Mouse (Mus musculus) splenic B cell, adult 2 months (primary cell): ENCODE measurements around the gene Dido1.

Experiments
- DNase-seq: peaks from one replicate; pipeline ENCODE4 v3.0.0-alpha.2; 2011; ENCODE audit warnings: low read depth, low spot score
- H3K27me3 ChIP-seq: 2 replicates; pipeline ENCODE4 v1.6.1; 2012; ENCODE audit warnings: mild to moderate bottlenecking, low read length, moderate library complexity, mixed read lengths; ENCODE audit not compliant: control insufficient read depth, poor library complexity, insufficient read depth, severe bottlenecking
- H3K36me3 ChIP-seq: 2 replicates; pipeline ENCODE4 v1.6.1; 2012; ENCODE audit warnings: mild to moderate bottlenecking, low read length, moderate library complexity, mixed read lengths; ENCODE audit not compliant: control insufficient read depth, poor library complexity, insufficient read depth, severe bottlenecking

Gene Dido1

DNA sequence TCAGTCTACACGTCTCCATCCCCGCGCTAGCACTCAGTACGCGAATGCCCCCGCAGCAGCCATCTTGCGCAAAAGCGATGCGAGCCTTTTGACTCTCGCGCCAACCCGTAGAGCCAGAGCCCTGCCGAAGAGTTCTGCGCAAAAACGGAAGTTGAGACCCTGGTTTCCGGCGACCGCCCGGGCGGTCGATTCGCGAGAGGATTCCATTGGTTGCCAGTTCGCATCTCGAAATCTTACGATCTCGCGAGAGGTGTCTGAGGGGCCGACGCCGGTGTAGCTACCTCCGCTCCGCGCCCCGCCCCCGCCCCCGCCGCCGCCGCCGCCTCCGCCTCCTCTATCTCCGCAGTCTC, at the start of gene Dido1, which contains the start of gene Gid8:
Dido1 (minus strand) TSS at position 77 of the 350 bp plus-strand sequence.
Gid8 (plus strand) TSS at position 195 of the 350 bp plus-strand sequence.
- Histone ChIP-seq H3K36me3 (peaks cover 10% of the 10 kb centered on the region), H3K27me3 (no peaks in the 10 kb centered on the region)
- peak; percentile 99 for DNase-seq

DNA sequence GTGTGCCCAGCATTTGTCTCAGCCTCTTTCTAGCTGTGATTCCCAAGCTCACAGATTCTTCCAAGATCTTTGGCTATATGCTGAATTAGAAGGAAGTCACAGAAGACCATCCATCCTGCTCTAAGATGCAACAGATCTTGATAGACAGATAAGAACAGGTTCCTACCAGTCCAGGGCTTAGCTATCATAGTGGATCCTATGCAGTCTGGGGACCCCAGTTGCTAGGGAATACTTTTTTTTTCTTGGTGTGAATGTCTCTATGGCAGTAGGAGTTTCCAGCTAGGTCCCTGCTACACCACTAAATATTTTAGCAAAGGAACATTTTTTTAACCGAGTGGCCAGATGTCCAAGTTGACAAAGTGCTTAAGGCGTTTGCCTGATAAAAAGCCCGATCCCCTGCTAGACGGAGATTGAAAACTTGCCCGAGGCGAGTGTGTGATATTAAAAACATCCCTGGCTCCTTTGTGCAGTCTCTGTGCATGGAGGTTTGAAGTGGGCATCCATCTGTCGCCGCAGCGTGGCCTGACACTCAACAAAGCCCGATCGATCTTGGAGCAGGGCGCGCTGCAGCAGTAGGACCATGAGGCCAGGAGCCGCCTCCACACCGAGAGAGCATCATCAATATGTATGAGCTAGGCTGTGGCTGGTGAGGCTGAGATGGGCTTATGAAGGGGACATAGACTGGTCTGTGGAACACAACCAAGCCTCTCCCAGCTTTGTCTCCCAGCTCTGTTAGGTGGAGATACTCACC, 48.9 kb upstream of the Dido1 start:
- no peaks in the 10 kb centered on the region for H3K27me3 ChIP-seq
- no peak for DNase-seq
- no peaks in the 10 kb centered on the region for H3K36me3 ChIP-seq

DNA sequence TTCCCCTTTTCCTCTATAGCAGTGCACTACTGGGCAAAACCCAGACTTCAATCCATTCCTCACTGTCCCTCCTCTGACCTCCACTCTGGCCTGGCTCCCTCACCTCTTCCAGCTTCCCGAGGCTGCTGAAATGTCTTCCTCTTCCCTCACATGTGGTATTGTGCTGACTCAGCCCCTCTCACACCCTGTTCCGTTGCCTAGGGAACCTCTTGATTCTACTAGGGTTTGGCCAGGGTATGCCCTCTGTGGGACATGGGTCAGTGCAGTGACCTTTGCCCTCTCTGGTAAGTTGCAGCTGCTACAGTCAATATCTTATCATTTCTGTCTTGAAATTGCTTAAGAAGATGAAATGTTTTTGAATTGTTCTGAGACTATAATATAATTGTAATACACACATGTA, 47.0 kb upstream of the Dido1 start:
- no peaks in the 10 kb centered on the region for H3K36me3 ChIP-seq
- H3K27me3 ChIP-seq: no peaks in the 10 kb centered on the region
- no peak for DNase-seq

DNA sequence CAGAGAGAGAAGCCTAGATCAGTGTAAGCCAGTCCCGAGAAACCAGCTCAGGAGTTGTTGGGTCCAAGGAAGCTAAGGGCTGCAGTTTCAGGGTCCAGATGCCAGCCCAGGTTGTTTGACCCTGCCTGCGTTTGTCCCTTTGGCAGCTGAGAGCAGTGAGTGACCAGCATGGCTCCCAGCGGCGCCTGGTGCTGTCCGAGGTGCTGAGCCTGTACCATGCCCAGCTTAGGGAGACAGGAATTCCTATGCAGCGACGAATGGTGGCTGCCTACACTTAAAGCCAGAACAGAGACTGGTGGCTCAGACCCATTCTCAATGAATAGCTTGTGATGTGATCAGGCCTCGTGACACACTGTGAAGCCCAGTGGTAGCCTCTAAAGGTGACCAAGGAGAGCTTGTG, 46.1 kb upstream of the Dido1 start:
- no peak for DNase-seq
- no peaks in the 10 kb centered on the region for H3K27me3 ChIP-seq
- H3K36me3 ChIP-seq: no peaks in the 10 kb centered on the region

DNA sequence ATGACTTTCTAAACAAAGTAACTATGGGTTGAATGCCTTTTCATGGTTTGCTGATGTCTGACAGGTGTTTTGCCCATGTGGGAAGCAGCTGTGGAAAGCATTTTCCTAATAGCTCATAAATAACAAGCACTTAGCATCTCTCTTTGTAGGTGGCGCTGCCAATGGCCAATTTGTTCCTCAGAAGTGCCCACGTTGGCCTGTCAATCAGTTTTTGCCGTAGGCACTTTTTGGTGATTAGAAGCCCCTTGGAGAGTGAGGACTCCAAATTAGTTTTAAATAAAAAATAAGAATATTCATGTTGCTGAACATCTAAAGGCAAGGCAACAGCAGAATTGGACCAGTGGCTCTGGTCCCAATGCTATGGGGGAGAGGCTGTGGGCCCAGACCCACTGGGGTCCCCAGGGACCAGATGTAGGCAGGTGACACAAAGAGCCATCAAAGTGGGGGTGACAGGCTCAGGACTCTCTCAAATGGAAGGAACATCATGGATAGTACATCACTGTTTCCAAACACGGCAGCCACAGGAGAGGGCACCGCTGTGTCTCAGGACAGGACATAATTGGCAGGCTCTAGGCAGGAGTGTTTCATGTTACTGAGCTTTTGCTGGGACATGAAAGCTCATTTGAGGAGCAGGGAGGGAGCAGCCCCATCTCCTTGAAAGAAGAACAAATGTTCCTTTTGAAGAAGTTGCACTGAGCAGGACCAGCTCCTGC, 45.3 kb upstream of the Dido1 start:
- Histone ChIP-seq H3K36me3 (no peaks in the 10 kb centered on the region), H3K27me3 (no peaks in the 10 kb centered on the region)
- no peak for DNase-seq

DNA sequence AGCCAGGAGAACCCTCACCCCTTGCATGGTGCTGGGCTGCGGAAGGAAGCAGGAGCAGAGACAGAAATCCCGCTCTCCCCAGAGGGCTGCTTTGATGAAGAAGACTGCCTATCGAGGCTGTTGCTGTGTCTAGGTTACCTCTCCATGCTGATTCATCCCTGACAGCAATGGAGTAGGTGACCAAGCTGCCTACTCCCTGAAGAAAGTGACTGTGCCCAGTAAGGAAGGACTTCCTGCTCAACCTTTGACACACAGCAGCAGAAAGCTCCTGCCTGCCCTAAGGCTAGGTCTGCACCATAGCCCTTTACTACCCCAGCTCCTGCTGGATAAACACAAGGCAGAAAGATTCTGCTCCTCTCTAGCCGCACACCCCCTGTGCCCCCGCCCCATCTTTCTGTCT, 39.1 kb upstream of the Dido1 start:
- no peaks in the 10 kb centered on the region for H3K36me3 ChIP-seq
- no peaks in the 10 kb centered on the region for H3K27me3 ChIP-seq
- no peak for DNase-seq

DNA sequence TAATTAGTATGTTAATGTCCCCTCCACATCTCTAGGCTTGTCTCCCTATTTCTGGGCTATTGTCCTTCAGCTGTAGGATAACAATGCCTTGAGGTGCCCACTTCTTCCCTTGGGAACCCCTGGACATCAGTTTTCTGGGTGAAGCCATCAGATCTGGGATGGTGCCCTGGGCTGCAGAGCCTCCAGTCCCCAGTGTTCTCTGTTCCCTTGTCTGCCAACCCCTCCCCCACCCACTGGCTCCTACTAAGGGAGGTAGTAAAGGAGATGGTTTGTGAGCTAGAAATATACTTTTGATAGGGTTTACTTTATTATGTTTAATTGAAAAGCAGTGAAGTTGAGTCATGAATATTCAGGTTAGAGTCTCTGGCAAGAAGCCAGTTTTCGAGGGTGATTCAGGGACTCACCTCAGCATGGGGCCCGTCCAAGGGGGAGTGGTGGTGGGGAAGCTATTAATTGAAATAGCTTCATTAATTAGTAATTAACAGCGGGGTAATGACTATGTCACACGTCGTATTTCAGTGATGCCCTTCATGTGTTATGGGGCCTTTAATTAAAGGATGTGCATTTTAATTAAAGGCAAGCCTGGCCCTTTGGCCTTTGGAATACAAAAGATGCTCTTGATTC, 36.9 kb upstream of the Dido1 start:
- Histone ChIP-seq H3K27me3 (no peaks in the 10 kb centered on the region), H3K36me3 (no peaks in the 10 kb centered on the region)
- DNase-seq: no peak

DNA sequence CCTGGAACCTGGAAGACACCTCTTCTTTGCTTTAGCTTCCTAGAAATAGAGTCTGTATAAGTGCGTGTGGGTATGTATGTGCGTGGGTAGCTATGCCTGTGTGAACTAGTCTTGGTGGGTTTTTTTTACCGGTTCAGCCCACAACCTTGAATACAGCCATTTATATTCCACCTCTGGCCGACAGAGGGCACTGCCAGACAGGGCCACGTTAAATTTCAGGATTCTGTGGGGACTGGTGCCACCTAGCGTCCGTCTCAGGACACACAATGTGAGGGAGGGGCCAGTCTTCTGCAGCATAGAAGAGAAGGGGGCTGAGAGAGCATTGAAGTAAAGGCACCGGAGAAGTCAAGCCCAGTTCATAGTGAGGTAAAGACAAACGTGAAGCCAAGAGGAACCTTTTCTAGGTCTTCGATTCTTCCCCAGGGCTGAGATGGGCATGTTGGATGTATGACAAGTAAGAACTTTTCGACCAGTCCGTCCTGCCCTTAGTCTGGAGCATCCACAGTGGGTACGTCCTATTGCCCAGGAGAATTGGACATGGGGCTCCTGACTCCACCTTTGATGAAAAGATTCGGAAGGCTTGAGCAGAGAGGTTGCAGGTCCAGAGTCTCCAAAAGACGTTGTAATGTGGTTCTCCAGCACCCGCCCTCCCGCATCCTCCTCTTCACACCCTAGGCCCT, 35.6 kb upstream of the Dido1 start:
- DNase-seq: peak; percentile 94
- H3K27me3 ChIP-seq: no peaks in the 10 kb centered on the region
- no peaks in the 10 kb centered on the region for H3K36me3 ChIP-seq

DNA sequence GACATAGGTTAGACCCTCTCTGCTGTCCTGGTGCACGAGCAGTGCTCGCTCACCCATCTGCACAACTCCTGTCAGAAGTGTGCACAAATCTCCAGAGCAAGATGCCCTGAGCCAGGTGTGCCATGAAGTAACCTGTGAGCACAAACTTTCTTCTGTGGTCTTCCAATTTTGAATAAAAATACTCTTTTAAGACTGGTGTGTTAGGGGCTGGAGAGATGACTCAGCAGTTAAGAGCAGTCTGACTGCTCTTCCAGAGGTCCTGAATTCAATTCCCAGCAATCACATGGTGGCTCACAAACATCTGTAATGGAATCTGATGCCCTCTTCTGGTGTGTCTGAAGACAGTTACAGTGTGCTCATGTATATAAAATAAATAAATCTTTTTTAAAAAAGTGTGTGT, 33.5 kb upstream of the Dido1 start:
- H3K36me3 ChIP-seq: no peaks in the 10 kb centered on the region
- no peaks in the 10 kb centered on the region for H3K27me3 ChIP-seq
- DNase-seq: no peak

DNA sequence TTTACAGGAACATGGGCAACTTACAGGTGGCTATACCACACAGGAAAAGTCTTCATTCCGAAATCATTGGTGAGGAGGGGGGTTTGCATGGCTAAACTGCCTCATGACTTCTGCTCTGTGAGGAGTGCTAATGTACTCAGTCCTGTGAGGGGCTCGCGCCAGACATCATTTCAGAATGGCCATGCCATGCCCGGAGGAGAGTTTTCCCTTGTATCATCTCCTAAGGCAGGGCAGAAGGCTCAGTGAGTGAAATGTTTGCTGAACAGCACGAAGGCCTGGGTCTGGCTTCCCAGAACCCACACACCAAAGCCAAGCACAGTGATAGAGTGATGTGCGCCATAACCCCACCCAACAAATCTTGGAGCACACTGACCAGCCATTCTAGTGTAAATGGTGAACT, 33.0 kb upstream of the Dido1 start:
- DNase-seq: no peak
- Histone ChIP-seq H3K27me3 (no peaks in the 10 kb centered on the region), H3K36me3 (no peaks in the 10 kb centered on the region)

DNA sequence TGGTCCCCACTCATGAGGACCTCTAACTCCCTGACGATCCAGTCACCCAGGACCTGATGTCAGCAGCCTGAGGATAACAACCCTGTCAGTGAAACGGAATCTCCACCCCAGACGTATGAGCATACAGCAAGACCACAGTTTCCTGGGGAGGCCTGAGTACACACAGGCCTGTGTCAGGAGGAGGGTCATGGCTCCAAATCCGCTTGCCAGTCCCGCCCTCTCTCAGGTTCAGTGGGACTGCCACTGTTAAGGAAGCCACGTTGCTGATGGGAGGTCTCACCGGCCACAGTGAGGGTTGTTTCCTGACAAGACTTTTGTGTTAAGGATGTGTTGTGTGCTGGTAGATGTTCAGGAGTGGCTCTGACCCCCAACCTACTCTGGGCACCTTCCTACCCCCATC, 31.6 kb upstream of the Dido1 start:
- no peaks in the 10 kb centered on the region for H3K27me3 ChIP-seq
- no peaks in the 10 kb centered on the region for H3K36me3 ChIP-seq
- DNase-seq: no peak

DNA sequence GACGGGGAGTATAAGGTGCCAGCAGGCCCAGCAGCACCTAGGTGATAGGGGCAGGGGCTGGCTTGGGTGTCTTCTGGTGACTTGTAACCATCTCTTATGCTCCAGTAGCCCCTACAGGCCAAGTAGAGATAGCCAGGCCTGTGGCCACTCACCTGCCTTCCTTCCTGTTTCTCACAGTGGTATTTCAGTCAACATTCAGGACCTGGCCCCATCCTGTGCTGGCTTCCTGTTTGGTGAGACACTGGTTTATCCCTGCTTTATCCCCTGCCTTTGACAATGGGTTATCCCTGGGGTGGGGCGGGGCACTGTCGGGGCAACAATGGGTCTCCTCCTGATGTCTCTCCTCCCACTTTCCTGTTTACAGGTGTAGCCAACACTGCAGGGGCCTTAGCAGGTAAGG, 30.6 kb upstream of the Dido1 start:
- no peaks in the 10 kb centered on the region for H3K27me3 ChIP-seq
- DNase-seq: no peak

DNA sequence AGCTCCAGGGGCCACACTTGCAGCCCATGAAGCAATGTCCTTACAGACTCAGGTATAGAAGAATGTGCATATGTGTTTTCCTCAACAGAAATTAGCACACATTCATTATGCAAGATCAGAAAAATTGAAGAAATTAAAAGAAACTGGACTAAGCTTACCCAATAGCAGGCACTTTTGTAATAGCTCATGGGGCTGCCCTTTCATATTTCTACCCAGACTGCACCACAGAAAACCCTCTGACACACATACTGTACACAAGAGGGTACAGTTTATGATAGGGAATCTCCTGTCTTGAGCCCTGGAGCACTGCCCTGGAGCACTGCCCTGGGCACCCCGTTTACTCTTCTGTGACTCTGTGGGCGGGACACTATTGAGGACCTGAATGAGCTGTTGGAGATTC, 28.2 kb upstream of the Dido1 start:
- no peaks in the 10 kb centered on the region for H3K36me3 ChIP-seq
- DNase-seq: no peak
- H3K27me3 ChIP-seq: no peaks in the 10 kb centered on the region

More for the DNA sequence above, 30.6 kb upstream of the Dido1 start:
- H3K36me3 ChIP-seq: no peaks in the 10 kb centered on the region

DNA sequence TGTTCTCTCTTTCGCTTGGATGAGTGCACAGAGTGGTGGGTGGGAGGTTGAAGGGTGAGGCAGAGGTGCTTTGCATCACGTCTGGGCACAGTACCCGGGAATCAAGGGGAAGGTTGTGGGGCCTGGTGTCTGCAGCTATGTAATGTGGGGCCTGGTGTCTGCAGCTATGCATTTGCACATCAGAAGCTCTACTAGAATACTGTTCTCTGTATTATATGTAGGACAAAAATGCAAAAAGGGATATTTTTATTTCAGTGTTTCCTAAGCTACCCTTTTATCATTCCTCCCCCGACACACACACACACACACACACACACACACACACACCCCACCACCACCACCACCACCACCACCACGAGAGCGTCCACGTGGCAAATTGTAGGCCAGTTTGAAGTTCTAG, 25.4 kb upstream of the Dido1 start:
- Histone ChIP-seq H3K27me3 (no peaks in the 10 kb centered on the region), H3K36me3 (no peaks in the 10 kb centered on the region; the same call in 1 of the 2 replicates)
- no peak for DNase-seq

DNA sequence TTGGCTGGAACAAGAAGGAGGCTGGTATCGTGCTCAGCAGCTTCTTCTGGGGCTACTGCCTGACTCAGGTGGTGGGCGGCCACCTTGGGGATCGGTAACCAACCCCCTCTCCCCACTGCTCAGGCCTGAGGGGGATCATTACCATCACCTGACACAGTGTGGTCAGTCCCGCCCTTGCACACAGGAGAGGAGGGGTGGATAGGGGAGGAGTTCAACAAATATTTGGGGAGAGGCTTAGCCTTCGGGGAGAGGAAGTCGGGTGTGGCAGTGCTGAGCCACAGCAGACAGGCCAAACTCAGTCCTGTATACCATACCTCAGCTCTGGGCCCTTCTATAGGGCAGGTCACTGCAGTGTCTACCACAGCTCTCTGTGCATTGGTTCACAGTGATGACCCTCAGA, 22.2 kb upstream of the Dido1 start:
- H3K27me3 ChIP-seq: no peaks in the 10 kb centered on the region
- H3K36me3 ChIP-seq: no peaks in the 10 kb centered on the region; the same call in 1 of the 2 replicates
- DNase-seq: no peak
